ENCODE assay signal across 11 mouse cellular contexts in the genomic region with DNA sequence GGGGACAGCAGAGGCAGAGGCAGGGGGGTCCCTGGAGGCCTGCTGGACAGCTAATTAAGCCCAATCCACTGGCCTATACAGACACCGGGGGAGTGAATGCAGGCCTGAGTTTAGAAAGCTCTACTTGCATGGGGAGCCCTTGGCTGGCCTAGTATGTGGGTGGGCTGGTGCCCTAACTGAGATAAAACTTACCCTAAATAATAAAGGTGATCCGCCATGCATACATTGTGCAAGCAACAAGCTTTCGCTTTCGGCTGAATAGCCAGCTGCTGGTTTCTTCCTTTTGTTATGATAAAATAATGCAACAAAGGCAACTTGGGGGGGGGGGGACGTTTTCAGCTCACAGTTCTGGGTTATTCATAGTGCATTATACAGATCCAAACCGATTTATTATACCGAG. TPM values are rescaled to one million over a fixed set of nuclear protein-coding genes. Genes with fewer than 3 reads are reported as not detected.
DNase-seq lines count a peak whose midpoint lies in the region; ATAC-seq lines count a peak whose summit lies in the region.
"Had no signal": no experiment of that assay in that cellular context is flagged by ENCODE, and none has a peak within 500 bp of the region (broad histone marks: within the 10 kb centered on the region; RNA-seq: fewer than 3 reads in every experiment).

No protein-coding gene starts in this region.

- H3K4me2 ChIP-seq in midbrain, embryonic 11.5 days = no peak overlapping the region
- H3K4me2 ChIP-seq in midbrain, embryonic 15.5 days = no peak overlapping the region
- no peak overlapping the region for H3K4me2 ChIP-seq in hindbrain, embryonic 13.5 days

- H3K27ac ChIP-seq in heart, embryonic 10.5 days = peak overlapping the region; percentile 99; the same call in 1 of the 2 replicates
- H3K27ac ChIP-seq in midbrain, embryonic 11.5 days (ENCODE audit: low read depth, low read length) = no peak overlapping the region; the same call in 1 of the 2 replicates
- H3K27ac ChIP-seq in midbrain, embryonic 15.5 days = no peak overlapping the region
- peak overlapping the region; percentile 41; the same call in 1 of the 2 replicates for H3K27ac ChIP-seq in brown adipose tissue, adult 24 weeks (replicated peaks; ENCODE audit: low read depth, low read length)
- H3K27ac ChIP-seq in hindbrain, embryonic 13.5 days = no peak overlapping the region

- DNase-seq in heart, embryonic 10.5 days (ENCODE audit: low spot score) = no peak
- no peak for DNase-seq in heart, postnatal 14 days
- peak; percentile 86 for DNase-seq in midbrain, embryonic 11.5 days (ENCODE audit: low spot score, missing footprints)
- DNase-seq in naive thymus-derived CD4-positive, alpha-beta T cell, adult 2 months (ENCODE audit: low read depth) = peak; percentile 44
- DNase-seq in Muller cell, postnatal 12 days (ENCODE audit: inconsistent ontology term) = no peak
- DNase-seq: lung, adult 2 months had no signal

- no peaks in the 10 kb centered on the region for H3K27me3 ChIP-seq in heart, embryonic 10.5 days (ENCODE audit: insufficient read depth, poor library complexity, severe bottlenecking)
- no peaks in the 10 kb centered on the region for H3K27me3 ChIP-seq in midbrain, embryonic 11.5 days (ENCODE audit: control insufficient read depth, insufficient read depth, low read length)
- H3K27me3 ChIP-seq in midbrain, embryonic 15.5 days (replicated peaks) = no peaks in the 10 kb centered on the region
- H3K27me3 ChIP-seq in hindbrain, embryonic 13.5 days = no peaks in the 10 kb centered on the region
- H3K27me3 ChIP-seq: heart, embryonic 15.5 days had no signal

- intact Hi-C loops in heart, postnatal 14 days (cut with DNase I) = no loop called here

- 0 out of 2 replicates have a peak overlapping the region, but pooled peaks have one; percentile 14 for H3K9ac ChIP-seq in midbrain, embryonic 11.5 days (ENCODE audit: low read length)
- H3K9ac ChIP-seq in midbrain, embryonic 15.5 days = no peak overlapping the region
- no peak overlapping the region for H3K9ac ChIP-seq in hindbrain, embryonic 13.5 days
- H3K9ac ChIP-seq: heart, embryonic 15.5 days had no signal

- peaks cover 11% of the 10 kb centered on the region for H3K4me1 ChIP-seq in heart, embryonic 10.5 days
- peaks cover 7% of the 10 kb centered on the region; the same call in 1 of the 2 replicates for H3K4me1 ChIP-seq in midbrain, embryonic 11.5 days (ENCODE audit: control insufficient read depth, insufficient read depth, low read length)
- peaks cover 12% of the 10 kb centered on the region for H3K4me1 ChIP-seq in midbrain, embryonic 15.5 days
- peaks cover 7% of the 10 kb centered on the region; the same call in 1 of the 2 replicates for H3K4me1 ChIP-seq in brown adipose tissue, adult 24 weeks (ENCODE audit: control insufficient read depth, insufficient read depth, insufficient read length, low read length)
- H3K4me1 ChIP-seq in hindbrain, embryonic 13.5 days (replicated peaks) = peaks cover 14% of the 10 kb centered on the region

- WGBS in heart, embryonic 10.5 days = 84% methylated on average over 7 of the region's 7 CpGs
- 30% methylated on average over 7 of the region's 7 CpGs for WGBS in midbrain, embryonic 11.5 days
- WGBS in midbrain, embryonic 15.5 days = 23% methylated on average over 7 of the region's 7 CpGs
- 33% methylated on average over 7 of the region's 7 CpGs for WGBS in hindbrain, embryonic 13.5 days

- H3K36me3 ChIP-seq in heart, embryonic 10.5 days = no peaks in the 10 kb centered on the region
- H3K36me3 ChIP-seq in midbrain, embryonic 11.5 days (ENCODE audit: control insufficient read depth, insufficient read depth, low read length) = no peaks in the 10 kb centered on the region
- H3K36me3 ChIP-seq in midbrain, embryonic 15.5 days (replicated peaks) = no peaks in the 10 kb centered on the region
- no peaks in the 10 kb centered on the region for H3K36me3 ChIP-seq in hindbrain, embryonic 13.5 days
- H3K36me3 ChIP-seq: heart, embryonic 15.5 days had no signal

- no peaks in the 10 kb centered on the region for H3K9me3 ChIP-seq in heart, embryonic 10.5 days
- no peaks in the 10 kb centered on the region for H3K9me3 ChIP-seq in midbrain, embryonic 11.5 days (ENCODE audit: control insufficient read depth, low read length)
- no peaks in the 10 kb centered on the region for H3K9me3 ChIP-seq in midbrain, embryonic 15.5 days
- H3K9me3 ChIP-seq in hindbrain, embryonic 13.5 days = no peaks in the 10 kb centered on the region
- H3K9me3 ChIP-seq: heart, embryonic 15.5 days had no signal

- H3K4me3 ChIP-seq in heart, embryonic 10.5 days = no peak overlapping the region
- no peak overlapping the region for H3K4me3 ChIP-seq in midbrain, embryonic 11.5 days (ENCODE audit: low read depth, low read length)
- H3K4me3 ChIP-seq in midbrain, embryonic 15.5 days = no peak overlapping the region
- H3K4me3 ChIP-seq in brown adipose tissue, adult 24 weeks (ENCODE audit: insufficient read depth, low read depth, low read length) = no peak overlapping the region
- no peak overlapping the region for H3K4me3 ChIP-seq in hindbrain, embryonic 13.5 days

- no peak for ATAC-seq in midbrain, embryonic 11.5 days (ENCODE audit: low FRiP score)
- ATAC-seq in midbrain, embryonic 15.5 days (replicated peaks) = no peak
- ATAC-seq in hindbrain, embryonic 13.5 days (ENCODE audit: low FRiP score) = no peak

RNA-seq across cellular contexts. Expression of a gene that starts 18.9 kb away (rescaled TPM):
- 660 and 767 TPM in 2 replicates for polyA plus RNA-seq in heart, embryonic 10.5 days (2016; fragmentation: Nextera tagmentation; extraction: Ambion mirVana)
- total RNA-seq in heart, postnatal 14 days (2021) = 100 to 1,000 TPM; 228 to 255 TPM
- polyA plus RNA-seq in midbrain, embryonic 11.5 days (2014; fragmentation: Nextera tagmentation; extraction: Ambion mirVana) = 723 and 735 TPM in 2 replicates
- 258 and 279 TPM in 2 replicates for polyA plus RNA-seq in midbrain, embryonic 15.5 days (2015; fragmentation: Nextera tagmentation; extraction: Ambion mirVana)
- 147 and 185 TPM in 2 replicates for polyA plus RNA-seq in brown adipose tissue, adult 24 weeks (2012; ENCODE audit: insufficient read depth, insufficient read length, missing spikeins)
- polyA plus RNA-seq in hindbrain, embryonic 13.5 days (2015; fragmentation: Nextera tagmentation; extraction: Ambion mirVana) = 307 and 313 TPM in 2 replicates

RNA-seq across cellular contexts. Expression of a gene that starts 19.3 kb away (rescaled TPM):
- 4.2 and 6.3 TPM in 2 replicates for polyA plus RNA-seq in heart, embryonic 10.5 days (2016; fragmentation: Nextera tagmentation; extraction: Ambion mirVana)
- 1 to 10 TPM in 1 of 2 experiments, under 1 TPM in 1; 0.22 to 1.1 TPM for total RNA-seq in heart, postnatal 14 days (2021)
- polyA plus RNA-seq in midbrain, embryonic 11.5 days (2014; fragmentation: Nextera tagmentation; extraction: Ambion mirVana) = 11.8 and 12.5 TPM in 2 replicates
- 14.4 and 16.5 TPM in 2 replicates for polyA plus RNA-seq in midbrain, embryonic 15.5 days (2015; fragmentation: Nextera tagmentation; extraction: Ambion mirVana)
- polyA plus RNA-seq in brown adipose tissue, adult 24 weeks (2012; ENCODE audit: insufficient read depth, insufficient read length, missing spikeins) = 0.36 and 0.71 TPM in 2 replicates
- 11.9 and 14.6 TPM in 2 replicates for polyA plus RNA-seq in hindbrain, embryonic 13.5 days (2015; fragmentation: Nextera tagmentation; extraction: Ambion mirVana)

RNA-seq across cellular contexts. Expression of a gene that starts 40.2 kb away (rescaled TPM):
- 58.5 and 73.6 TPM in 2 replicates for polyA plus RNA-seq in heart, embryonic 10.5 days (2016; fragmentation: Nextera tagmentation; extraction: Ambion mirVana)
- total RNA-seq in heart, postnatal 14 days (2021) = 10 to 100 TPM; 30.2 to 32.0 TPM
- polyA plus RNA-seq in midbrain, embryonic 11.5 days (2014; fragmentation: Nextera tagmentation; extraction: Ambion mirVana) = 110 and 112 TPM in 2 replicates
- 139 and 156 TPM in 2 replicates for polyA plus RNA-seq in midbrain, embryonic 15.5 days (2015; fragmentation: Nextera tagmentation; extraction: Ambion mirVana)
- 31.5 and 40.5 TPM in 2 replicates for polyA plus RNA-seq in brown adipose tissue, adult 24 weeks (2012; ENCODE audit: insufficient read depth, insufficient read length, missing spikeins)
- 145 TPM in 2 replicates for polyA plus RNA-seq in hindbrain, embryonic 13.5 days (2015; fragmentation: Nextera tagmentation; extraction: Ambion mirVana)

RNA-seq across cellular contexts. Expression of a gene that starts 56.3 kb away (rescaled TPM):
- 2.2 and 4.1 TPM in 2 replicates for polyA plus RNA-seq in heart, embryonic 10.5 days (2016; fragmentation: Nextera tagmentation; extraction: Ambion mirVana)
- not detected for total RNA-seq in heart, postnatal 14 days (2021)
- 1.4 and 2.1 TPM in 2 replicates for polyA plus RNA-seq in midbrain, embryonic 11.5 days (2014; fragmentation: Nextera tagmentation; extraction: Ambion mirVana)
- polyA plus RNA-seq in midbrain, embryonic 15.5 days (2015; fragmentation: Nextera tagmentation; extraction: Ambion mirVana) = 2.8 and 4.7 TPM in 2 replicates
- not detected in 2 replicates for polyA plus RNA-seq in brown adipose tissue, adult 24 weeks (2012; ENCODE audit: insufficient read depth, insufficient read length, missing spikeins)
- 3.5 TPM in 2 replicates for polyA plus RNA-seq in hindbrain, embryonic 13.5 days (2015; fragmentation: Nextera tagmentation; extraction: Ambion mirVana)
- polyA plus RNA-seq: large intestine, adult 2 months had no signal

Comparison
In these comparisons a context has a peak if more than half of its experiments do, and no peak if none do; other contexts are left out.
1. DNase-seq: peak in midbrain, embryonic 11.5 days (single experiment) and naive thymus-derived CD4-positive, alpha-beta T cell, adult 2 months (single experiment); none in heart, embryonic 10.5 days (single experiment), heart, postnatal 14 days (0 of 2) and Muller cell, postnatal 12 days (single experiment).
2. H3K27ac ChIP-seq: peak in heart, embryonic 10.5 days (single experiment) and brown adipose tissue, adult 24 weeks (single experiment); none in midbrain, embryonic 11.5 days (single experiment), midbrain, embryonic 15.5 days (single experiment) and hindbrain, embryonic 13.5 days (single experiment).